In genomic region chr11:21386790-21387189, GRCm38 (mm10) we compare ENCODE assay signal across 20 mouse cellular contexts.
"Had no signal": no experiment of that assay in that cellular context is flagged by ENCODE, and none has a peak within 500 bp of the region (broad histone marks: within the 10 kb centered on the region; RNA-seq: fewer than 3 reads in every experiment).

No protein-coding gene starts in this region.

- H3K4me1 ChIP-seq: limb, embryonic 13.5 days; liver, embryonic 15.5 days; midbrain, embryonic 12.5 days; neural tube, embryonic 13.5 days; stomach, embryonic 15.5 days had no signal

- H3K27me3 ChIP-seq: limb, embryonic 13.5 days; liver, embryonic 15.5 days; midbrain, embryonic 12.5 days; neural tube, embryonic 13.5 days; stomach, embryonic 15.5 days had no signal

- H3K4me3 ChIP-seq: limb, embryonic 13.5 days; liver, embryonic 15.5 days; midbrain, embryonic 12.5 days; neural tube, embryonic 13.5 days; stomach, embryonic 15.5 days had no signal

- H3K9ac ChIP-seq: limb, embryonic 13.5 days; liver, embryonic 15.5 days; lung, embryonic 14.5 days; midbrain, embryonic 12.5 days; neural tube, embryonic 13.5 days; stomach, embryonic 15.5 days had no signal

- H3K4me2 ChIP-seq: limb, embryonic 13.5 days; liver, embryonic 11.5 days; liver, embryonic 15.5 days; lung, embryonic 14.5 days; midbrain, embryonic 12.5 days; neural tube, embryonic 13.5 days; stomach, embryonic 15.5 days had no signal

- H3K27ac ChIP-seq: kidney, postnatal 0 days; limb, embryonic 13.5 days; liver, embryonic 15.5 days; macrophage; midbrain, embryonic 12.5 days; neural tube, embryonic 13.5 days; stomach, embryonic 15.5 days had no signal

- ATAC-seq: midbrain, embryonic 16.5 days had no signal

- DNase-seq: kidney, adult 8-10 months; kidney, postnatal 36 days; layer of hippocampus, adult 9-11 months; layer of hippocampus, postnatal 36 days; left cerebral cortex, postnatal 4 days; lung, embryonic 14.5 days; lung, postnatal 14 days; retina, postnatal 1 day; right cerebral cortex, postnatal 4 days; thymus, adult 2 months; thymus, postnatal 25 days had no signal

- H3K9me3 ChIP-seq: liver, embryonic 15.5 days; midbrain, embryonic 12.5 days; neural tube, embryonic 13.5 days; stomach, embryonic 15.5 days had no signal

- H3K36me3 ChIP-seq: limb, embryonic 13.5 days; liver, embryonic 15.5 days; midbrain, embryonic 12.5 days; neural tube, embryonic 13.5 days; stomach, embryonic 15.5 days had no signal
